Mouse (Mus musculus): ENCODE results near the gene Mrps11.

Mrps11 gene

GRCm38 (mm10) chr7:78793895-78794570 is 11.1 kb downstream of the Mrps11 start:
- no peak for DNase-seq

GRCm38 (mm10) chr7:78794571-78795092 is 11.7 kb downstream of the Mrps11 start:
- no peak for DNase-seq

GRCm38 (mm10) chr7:78796624-78797023 is 13.7 kb downstream of the Mrps11 start:
- DNase-seq, result no peak

GRCm38 (mm10) chr7:78797843-78798455 is 15.0 kb downstream of the Mrps11 start:
- no peak for DNase-seq

GRCm38 (mm10) chr7:78799730-78800496 is 17.0 kb downstream of the Mrps11 start:
- no peak for DNase-seq

GRCm38 (mm10) chr7:78803841-78804240 is 20.9 kb downstream of the Mrps11 start:
- no peak for DNase-seq

- no peak for DNase-seq
Observed at GRCm38 (mm10) chr7:78807192-78807591, 24.3 kb downstream of the Mrps11 start.

GRCm38 (mm10) chr7:78813791-78814190 is 30.9 kb downstream of the Mrps11 start:
- peak; percentile 31 for DNase-seq

- no peak for DNase-seq
Observed at GRCm38 (mm10) chr7:78814766-78815165, 31.8 kb downstream of the Mrps11 start.

GRCm38 (mm10) chr7:78818336-78818735 is 35.4 kb downstream of the Mrps11 start:
- DNase-seq, result no peak

GRCm38 (mm10) chr7:78826682-78827385 is 43.9 kb downstream of the Mrps11 start:
- DNase-seq, result no peak

GRCm38 (mm10) chr7:78827749-78828362 is 44.9 kb downstream of the Mrps11 start:
- DNase-seq, result no peak

GRCm38 (mm10) chr7:78835656-78836055 is 52.7 kb downstream of the Mrps11 start:
- no peak for DNase-seq

GRCm38 (mm10) chr7:78837250-78837649 is 54.3 kb downstream of the Mrps11 start:
- no peak for DNase-seq

- DNase-seq, result no peak
Observed at GRCm38 (mm10) chr7:78841601-78842000, 58.7 kb downstream of the Mrps11 start.

Data from cerebellum, adult 11 months (tissue).